Comparison of ENCODE assay signal across 9 mouse cellular contexts in the genomic region with DNA sequence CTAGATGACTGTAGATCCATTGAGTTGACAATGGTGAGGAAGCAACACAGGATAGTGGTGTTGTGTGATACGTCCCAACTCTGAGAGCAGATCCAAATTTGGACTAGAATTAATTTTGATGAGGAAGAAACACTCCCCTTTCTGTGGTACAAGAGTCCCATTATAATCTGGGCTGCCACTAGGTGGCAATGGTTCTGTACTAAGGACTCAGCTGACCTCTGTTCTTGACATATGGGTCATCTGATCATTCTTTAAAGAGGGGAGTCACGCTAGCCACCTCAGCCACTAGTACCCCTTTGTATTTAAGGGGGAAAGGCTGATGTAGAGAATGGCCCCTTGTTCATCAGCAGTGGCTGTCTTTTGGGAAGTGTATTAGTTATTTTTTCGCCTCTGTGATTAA. TPM values are rescaled to one million over a fixed set of nuclear protein-coding genes. Genes with fewer than 3 reads are reported as not detected.
DNase-seq lines count a peak whose midpoint lies in the region; ATAC-seq and TF ChIP-seq lines count a peak whose summit lies in the region.
"Had no signal": no experiment of that assay in that cellular context is flagged by ENCODE, and none has a peak within 500 bp of the region (broad histone marks: within the 10 kb centered on the region; RNA-seq: fewer than 3 reads in every experiment).

No protein-coding gene starts in this region.

- WGBS in lung, embryonic 14.5 days, result 39% methylated on average over 3 of the region's 3 CpGs

- ATAC-seq in lung, embryonic 14.5 days (ENCODE audit: insufficient read depth), result no peak

- H3K27ac ChIP-seq in lung, embryonic 14.5 days (ENCODE audit: low read depth), result no peak overlapping the region

- no peaks in the 10 kb centered on the region for H3K36me3 ChIP-seq in lung, embryonic 14.5 days (ENCODE audit: insufficient read depth)
- no peaks in the 10 kb centered on the region for H3K36me3 ChIP-seq in splenic B cell, adult 2 months (ENCODE audit: control insufficient read depth, insufficient read depth, low read length, poor library complexity, severe bottlenecking)
- H3K36me3 ChIP-seq: heart, embryonic 13.5 days had no signal

- no peaks in the 10 kb centered on the region for H3K9me3 ChIP-seq in lung, embryonic 14.5 days (ENCODE audit: low read depth, low read length)
- H3K9me3 ChIP-seq: heart, embryonic 13.5 days had no signal

- H3K4me3 ChIP-seq in lung, embryonic 14.5 days (ENCODE audit: low read depth, low read length), result no peak overlapping the region
- H3K4me3 ChIP-seq: heart, embryonic 13.5 days had no signal

- H3K4me1 ChIP-seq in lung, embryonic 14.5 days (ENCODE audit: insufficient read depth), result no peaks in the 10 kb centered on the region

- H3K4me2 ChIP-seq in lung, embryonic 14.5 days, result no peak overlapping the region
- H3K4me2 ChIP-seq: heart, embryonic 13.5 days had no signal

- no peak overlapping the region for H3K9ac ChIP-seq in lung, embryonic 14.5 days
- H3K9ac ChIP-seq: heart, embryonic 13.5 days had no signal

- peak; percentile 68 for TF ChIP-seq CTCF in lung, embryonic 14.5 days (IDR thresholded peaks at IDR 0.05; ENCODE audit: low read depth)

- peak; percentile 30 for DNase-seq in adrenal gland, adult 2 months
- DNase-seq in adrenal gland, postnatal 4 days (ENCODE audit: low spot score in 2 of 2), result no peak
- peak; percentile 14 for DNase-seq in left cerebral cortex, postnatal 4 days
- no peak for DNase-seq in left cerebral cortex, adult 8-10 months (ENCODE audit: low spot score in 2 of 2)
- DNase-seq in gastrocnemius, postnatal 10 days, result peak; percentile 20
- DNase-seq in lung, embryonic 14.5 days, result peak; percentile 72
- peak; percentile 82 for DNase-seq in splenic B cell, adult 2 months (ENCODE audit: low read depth, low spot score)
- DNase-seq in urinary bladder, postnatal 10 days (ENCODE audit: low spot score), result no peak

- H3K27me3 ChIP-seq in lung, embryonic 14.5 days (ENCODE audit: insufficient read depth, low read length), result no peaks in the 10 kb centered on the region
- no peaks in the 10 kb centered on the region for H3K27me3 ChIP-seq in splenic B cell, adult 2 months (ENCODE audit: control insufficient read depth, insufficient read depth, low read length, poor library complexity, severe bottlenecking)
- H3K27me3 ChIP-seq: heart, embryonic 13.5 days had no signal

- intact Hi-C loops in left cerebral cortex, postnatal 4 days (cut with DNase I), result no loop called here

RNA-seq across cellular contexts. Expression of gene Cmah, which starts 10.7 kb away (rescaled TPM):
- total RNA-seq in adrenal gland, adult 2 months (2021), result 1 to 10 TPM; 3.0 to 4.2 TPM
- 0.03 and 0.18 TPM in 2 replicates for polyA plus RNA-seq in adrenal gland, adult 2 months (2012; rRNA removed)
- 1 to 10 TPM; 2.2 to 3.3 TPM for total RNA-seq in adrenal gland, postnatal 4 days (2021)
- total RNA-seq in left cerebral cortex, postnatal 4 days (2021), result under 1 TPM; 0.40 to 0.58 TPM
- total RNA-seq in left cerebral cortex, adult 8-10 months (2022), result 1 to 10 TPM in 2 of 4 experiments, under 1 TPM in 2; 0.70 to 1.3 (median 0.92) TPM
- 1 to 10 TPM; 2.4 to 3.5 TPM for total RNA-seq in gastrocnemius, postnatal 10 days (2021)
- 0.15 and 0.74 TPM in 2 replicates for polyA plus RNA-seq in lung, embryonic 14.5 days (2014; fragmentation: Nextera tagmentation; extraction: Ambion mirVana)

RNA-seq across cellular contexts. Expression of gene Carmil1, which starts 57.3 kb away (rescaled TPM):
- total RNA-seq in adrenal gland, adult 2 months (2021), result 10 to 100 TPM; 52.7 to 61.4 TPM
- 3.8 and 5.7 TPM in 2 replicates for polyA plus RNA-seq in adrenal gland, adult 2 months (2012; rRNA removed)
- total RNA-seq in adrenal gland, postnatal 4 days (2021), result 10 to 100 TPM; 53.4 to 62.3 TPM
- 10 to 100 TPM; 57.9 to 82.4 TPM for total RNA-seq in left cerebral cortex, postnatal 4 days (2021)
- total RNA-seq in left cerebral cortex, adult 8-10 months (2022), result 10 to 100 TPM; 28.4 to 37.9 (median 31.1) TPM
- total RNA-seq in gastrocnemius, postnatal 10 days (2021), result 1 to 10 TPM; 4.5 to 7.9 TPM
- 48.3 and 50.7 TPM in 2 replicates for polyA plus RNA-seq in lung, embryonic 14.5 days (2014; fragmentation: Nextera tagmentation; extraction: Ambion mirVana)

Comparison
In these comparisons a context has a peak if more than half of its experiments do, and no peak if none do; other contexts are left out.
1. DNase-seq: peak in adrenal gland, adult 2 months (single experiment), left cerebral cortex, postnatal 4 days (single experiment), gastrocnemius, postnatal 10 days (single experiment), lung, embryonic 14.5 days (single experiment) and splenic B cell, adult 2 months (single experiment); none in adrenal gland, postnatal 4 days (0 of 2), left cerebral cortex, adult 8-10 months (0 of 2) and urinary bladder, postnatal 10 days (single experiment).